Mouse (Mus musculus) adrenal gland, postnatal 10 days (tissue): ENCODE measurements around the gene Ttc8. TPM values are rescaled to one million over a fixed set of nuclear protein-coding genes. Genes with fewer than 3 reads are reported as not detected.
A peak's percentile ranks its signal among the peaks of the same experiment; 100 is the strongest.

ENCODE experiments used
- DNase-seq: peaks from one replicate; pipeline ENCODE4 v3.0.0; 2021; ENCODE audit warnings: mixed read lengths
- total RNA-seq, 2 experiments: library from RNA; stranded (reverse); gene quantifications; 2 replicates each; pipeline ENCODE4 v1.2.3; 2021

The Ttc8 gene
- total RNA-seq, 2 experiments from 2014 or later: 17.4 to 25.8 TPM

GRCm38 (mm10) chr12:98973461-98973860 lies 53.1 kb downstream of the Ttc8 start:
- no peak for DNase-seq

GRCm38 (mm10) chr12:98974157-98974804 lies 53.9 kb downstream of the Ttc8 start:
- DNase-seq: no peak

- no peak for DNase-seq
These were observed 60.7 kb downstream of the Ttc8 start for GRCm38 (mm10) chr12:98981081-98981480.

- no peak for DNase-seq
These were observed 64.4 kb downstream of the Ttc8 start for GRCm38 (mm10) chr12:98984785-98985184.

GRCm38 (mm10) chr12:98991076-98991829 lies 70.9 kb downstream of the Ttc8 start:
- no peak for DNase-seq

- DNase-seq: no peak
These were observed 71.4 kb downstream of the Ttc8 start for GRCm38 (mm10) chr12:98991830-98992216.

- no peak for DNase-seq
These were observed 73.4 kb downstream of the Ttc8 start for GRCm38 (mm10) chr12:98993736-98994135.

GRCm38 (mm10) chr12:98994366-98994765 lies 74.0 kb downstream of the Ttc8 start:
- DNase-seq: no peak

- no peak for DNase-seq
These were observed 75.5 kb downstream of the Ttc8 start for GRCm38 (mm10) chr12:98995881-98996280.

GRCm38 (mm10) chr12:98996581-98996988 lies 76.2 kb downstream of the Ttc8 start:
- DNase-seq: no peak

GRCm38 (mm10) chr12:98997046-98997445 lies 76.7 kb downstream of the Ttc8 start:
- DNase-seq: no peak

GRCm38 (mm10) chr12:98998662-98999428 lies 78.5 kb downstream of the Ttc8 start:
- no peak for DNase-seq

GRCm38 (mm10) chr12:99000310-99000709 lies 79.9 kb downstream of the Ttc8 start:
- no peak for DNase-seq

GRCm38 (mm10) chr12:99003046-99003445 lies 82.7 kb downstream of the Ttc8 start:
- DNase-seq: no peak

- DNase-seq: no peak
These were observed 84.4 kb downstream of the Ttc8 start for GRCm38 (mm10) chr12:99004752-99005151.

- DNase-seq: no peak
These were observed 88.4 kb downstream of the Ttc8 start for GRCm38 (mm10) chr12:99008786-99009185.

- DNase-seq: no peak
These were observed 89.1 kb downstream of the Ttc8 start for GRCm38 (mm10) chr12:99009430-99009829.

GRCm38 (mm10) chr12:99010044-99010443 lies 89.7 kb downstream of the Ttc8 start:
- no peak for DNase-seq

- DNase-seq: peak; percentile 34
These were observed 90.9 kb downstream of the Ttc8 start for GRCm38 (mm10) chr12:99011161-99011861.

GRCm38 (mm10) chr12:99015870-99016269 lies 95.5 kb downstream of the Ttc8 start:
- DNase-seq: no peak

- no peak for DNase-seq
These were observed 104.1 kb downstream of the Ttc8 start for GRCm38 (mm10) chr12:99024430-99024960.

- no peak for DNase-seq
These were observed 105.9 kb downstream of the Ttc8 start for GRCm38 (mm10) chr12:99026291-99026690.
